Mouse (Mus musculus): ENCODE measurements at regions not wholly inside any gene's neighbourhood (a gene's known extent, or its start where the extent isn't known, plus 50 kb on each side); places are given as distances from the start of the nearest gene placed in this dataset.

GRCm38 (mm10) chr2:9422686-9423085, 458.4 kb upstream of the 4930412O13Rik start:
- intact Hi-C loops (cut with DNase I): no loop called here
- no peaks in the 10 kb centered on the region for H3K36me3 ChIP-seq (ENCODE audit: control insufficient read depth, insufficient read depth, low read length)
- WGBS: 79% methylated on average over 8 of the region's 8 CpGs

GRCm38 (mm10) chr2:9423534-9423933, 457.5 kb upstream of the 4930412O13Rik start:
- intact Hi-C loops (cut with DNase I): no loop called here
- DNase-seq: no peak
- H3K36me3 ChIP-seq (ENCODE audit: control insufficient read depth, insufficient read depth, low read length): no peaks in the 10 kb centered on the region
- WGBS: 43% methylated on average over 7 of the region's 7 CpGs
- H3K4me3 ChIP-seq: no peak overlapping the region
- no peak overlapping the region for H3K27ac ChIP-seq
- H3K27me3 ChIP-seq (ENCODE audit: control insufficient read depth, insufficient read depth, low read length): no peaks in the 10 kb centered on the region
- TF ChIP-seq POLR2A (IDR thresholded peaks at IDR 0.05; ENCODE audit: insufficient read depth, low read depth, low read length) (no peak), CTCF (IDR thresholded peaks at IDR 0.05) (no peak), EP300 (IDR thresholded peaks at IDR 0.05; ENCODE audit: insufficient read depth, low read depth, low read length) (no peak)
- no peak overlapping the region for H3K9ac ChIP-seq (ENCODE audit: low read depth, low read length)
- H3K4me1 ChIP-seq (ENCODE audit: control insufficient read depth, insufficient read depth, low read length): no peaks in the 10 kb centered on the region
- no peaks in the 10 kb centered on the region for H3K79me2 ChIP-seq (replicated peaks; ENCODE audit: control insufficient read depth, insufficient read depth, low read length)

More at GRCm38 (mm10) chr2:9422686-9423085, 458.4 kb upstream of the 4930412O13Rik start:
- H3K27ac ChIP-seq: no peak overlapping the region
- TF ChIP-seq EP300 (IDR thresholded peaks at IDR 0.05; ENCODE audit: insufficient read depth, low read depth, low read length) (no peak), CTCF (IDR thresholded peaks at IDR 0.05) (no peak), POLR2A (IDR thresholded peaks at IDR 0.05; ENCODE audit: insufficient read depth, low read depth, low read length) (no peak)
- H3K4me3 ChIP-seq: no peak overlapping the region
- H3K79me2 ChIP-seq (replicated peaks; ENCODE audit: control insufficient read depth, insufficient read depth, low read length): no peaks in the 10 kb centered on the region
- H3K9ac ChIP-seq (ENCODE audit: low read depth, low read length): no peak overlapping the region
- no peaks in the 10 kb centered on the region for H3K4me1 ChIP-seq (ENCODE audit: control insufficient read depth, insufficient read depth, low read length)
- no peak for DNase-seq
- H3K27me3 ChIP-seq (ENCODE audit: control insufficient read depth, insufficient read depth, low read length): no peaks in the 10 kb centered on the region

DNA sequence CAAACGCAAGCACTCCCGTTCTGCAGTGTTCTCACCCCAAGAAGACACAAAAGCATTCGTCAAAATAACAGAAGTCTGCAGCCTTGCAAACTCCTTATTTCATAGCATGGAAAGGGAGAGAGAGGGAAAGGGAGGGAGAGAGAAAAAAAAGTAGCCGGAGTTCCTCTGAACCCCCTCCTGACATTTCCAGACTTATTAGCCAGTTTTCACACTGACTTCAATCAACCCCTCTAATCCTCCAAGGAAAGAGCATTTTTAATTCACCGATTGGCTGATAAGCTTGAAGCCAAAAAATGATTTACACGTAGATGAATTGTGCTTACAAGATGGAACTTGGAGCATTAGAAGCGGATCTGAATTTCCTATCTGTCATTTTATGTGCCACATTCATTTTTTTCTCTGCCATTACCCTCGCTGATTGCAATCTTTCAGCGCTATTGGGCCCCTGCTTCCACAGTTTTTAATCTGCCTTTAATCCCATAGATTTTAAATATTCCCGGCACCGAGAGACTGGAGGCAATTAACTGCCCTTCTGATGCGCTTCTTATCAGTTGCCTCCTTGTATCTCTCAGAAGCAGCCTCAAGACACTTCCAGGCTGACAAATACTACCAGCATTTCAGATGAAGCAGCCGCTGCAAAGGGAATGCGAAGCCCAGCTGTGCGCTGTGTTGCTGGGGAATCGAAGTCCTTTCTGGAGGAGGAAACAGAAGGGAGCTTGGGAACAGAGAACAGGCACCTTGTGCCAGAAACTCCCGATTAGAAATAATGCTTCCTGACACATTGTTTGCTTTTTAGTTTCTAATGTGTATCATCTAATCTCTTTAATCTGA, 447.7 kb upstream of the 4930412O13Rik start:
- H3K27ac ChIP-seq: no peak overlapping the region
- H3K9ac ChIP-seq (ENCODE audit: low read depth, low read length): no peak overlapping the region
- no peak for TF ChIP-seq CTCF (IDR thresholded peaks at IDR 0.05)
- no peak for TF ChIP-seq EP300 (IDR thresholded peaks at IDR 0.05; ENCODE audit: insufficient read depth, low read depth, low read length)
- TF ChIP-seq POLR2A (IDR thresholded peaks at IDR 0.05; ENCODE audit: insufficient read depth, low read depth, low read length): no peak
- H3K79me2 ChIP-seq (replicated peaks; ENCODE audit: control insufficient read depth, insufficient read depth, low read length): no peaks in the 10 kb centered on the region
- WGBS: 18% methylated on average over 17 of the region's 17 CpGs
- no peaks in the 10 kb centered on the region for H3K36me3 ChIP-seq (ENCODE audit: control insufficient read depth, insufficient read depth, low read length)
- no peak overlapping the region for H3K4me3 ChIP-seq
- no peaks in the 10 kb centered on the region for H3K4me1 ChIP-seq (ENCODE audit: control insufficient read depth, insufficient read depth, low read length)
- intact Hi-C loops (cut with DNase I): no loop called here
- H3K27me3 ChIP-seq (ENCODE audit: control insufficient read depth, insufficient read depth, low read length): no peaks in the 10 kb centered on the region
- DNase-seq: no peak

- no peaks in the 10 kb centered on the region for H3K36me3 ChIP-seq (ENCODE audit: control insufficient read depth, insufficient read depth, low read length)
- 64% methylated on average over 9 of the region's 9 CpGs for WGBS
- H3K27me3 ChIP-seq (ENCODE audit: control insufficient read depth, insufficient read depth, low read length): no peaks in the 10 kb centered on the region
- no peaks in the 10 kb centered on the region for H3K4me1 ChIP-seq (ENCODE audit: control insufficient read depth, insufficient read depth, low read length)
- H3K4me3 ChIP-seq: no peak overlapping the region
- no peak for DNase-seq
- H3K79me2 ChIP-seq (replicated peaks; ENCODE audit: control insufficient read depth, insufficient read depth, low read length): no peaks in the 10 kb centered on the region
- TF ChIP-seq POLR2A (IDR thresholded peaks at IDR 0.05; ENCODE audit: insufficient read depth, low read depth, low read length) (no peak), EP300 (IDR thresholded peaks at IDR 0.05; ENCODE audit: insufficient read depth, low read depth, low read length) (no peak), CTCF (IDR thresholded peaks at IDR 0.05) (no peak)
- H3K27ac ChIP-seq: no peak overlapping the region
- H3K9ac ChIP-seq (ENCODE audit: low read depth, low read length): no peak overlapping the region
- intact Hi-C loops (cut with DNase I): no loop called here
Observed at GRCm38 (mm10) chr2:9435155-9435872, 445.7 kb upstream of the 4930412O13Rik start.

GRCm38 (mm10) chr2:9443103-9443502, 437.9 kb upstream of the 4930412O13Rik start:
- TF ChIP-seq CTCF (IDR thresholded peaks at IDR 0.05) (no peak), EP300 (IDR thresholded peaks at IDR 0.05; ENCODE audit: insufficient read depth, low read depth, low read length) (no peak), POLR2A (IDR thresholded peaks at IDR 0.05; ENCODE audit: insufficient read depth, low read depth, low read length) (no peak)
- H3K27me3 ChIP-seq (ENCODE audit: control insufficient read depth, insufficient read depth, low read length): no peaks in the 10 kb centered on the region
- H3K79me2 ChIP-seq (replicated peaks; ENCODE audit: control insufficient read depth, insufficient read depth, low read length): no peaks in the 10 kb centered on the region
- no peak overlapping the region for H3K27ac ChIP-seq
- no peak for DNase-seq
- intact Hi-C loops (cut with DNase I): no loop called here
- H3K4me3 ChIP-seq: no peak overlapping the region
- H3K36me3 ChIP-seq (ENCODE audit: control insufficient read depth, insufficient read depth, low read length): no peaks in the 10 kb centered on the region
- no peak overlapping the region for H3K9ac ChIP-seq (ENCODE audit: low read depth, low read length)
- H3K4me1 ChIP-seq (ENCODE audit: control insufficient read depth, insufficient read depth, low read length): no peaks in the 10 kb centered on the region

DNA sequence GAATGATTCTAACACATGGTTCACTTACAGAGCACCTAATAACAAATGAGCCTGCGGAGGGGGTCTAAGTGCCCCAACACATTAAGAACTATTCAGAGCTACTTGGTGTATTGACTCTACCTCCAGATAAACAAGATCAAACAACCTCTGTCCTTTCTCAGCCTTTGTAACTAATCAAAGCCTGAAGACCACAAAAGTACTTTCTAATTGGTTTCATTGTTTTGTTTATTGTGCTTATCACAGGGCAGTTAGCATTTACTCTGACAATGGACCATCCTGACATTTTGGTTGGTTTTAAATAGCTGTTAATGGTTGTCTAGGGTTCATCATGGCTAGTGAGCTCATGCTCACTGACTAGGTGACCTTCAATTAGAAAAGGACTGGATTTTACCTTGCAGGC, 435.2 kb upstream of the 4930412O13Rik start:
- H3K79me2 ChIP-seq (replicated peaks; ENCODE audit: control insufficient read depth, insufficient read depth, low read length): no peaks in the 10 kb centered on the region
- WGBS: 89% methylated on average over 1 of the region's 1 CpGs

More for the DNA sequence above, 435.2 kb upstream of the 4930412O13Rik start:
- no peak for DNase-seq
- Histone ChIP-seq H3K36me3 (ENCODE audit: control insufficient read depth, insufficient read depth, low read length) (no peaks in the 10 kb centered on the region), H3K9ac (ENCODE audit: low read depth, low read length) (no peak overlapping the region), H3K4me3 (no peak overlapping the region), H3K27ac (no peak overlapping the region), H3K27me3 (ENCODE audit: control insufficient read depth, insufficient read depth, low read length) (no peaks in the 10 kb centered on the region), H3K4me1 (ENCODE audit: control insufficient read depth, insufficient read depth, low read length) (no peaks in the 10 kb centered on the region)
- intact Hi-C loops (cut with DNase I): no loop called here
- no peak for TF ChIP-seq EP300 (IDR thresholded peaks at IDR 0.05; ENCODE audit: insufficient read depth, low read depth, low read length)
- no peak for TF ChIP-seq POLR2A (IDR thresholded peaks at IDR 0.05; ENCODE audit: insufficient read depth, low read depth, low read length)
- no peak for TF ChIP-seq CTCF (IDR thresholded peaks at IDR 0.05)

Data from heart, adult 2 months (tissue).